9 mouse cellular contexts compared by ENCODE assay signal in genomic region chr4:120131441-120132220, GRCm38 (mm10). TPM values are rescaled to one million over a fixed set of nuclear protein-coding genes. Genes with fewer than 3 reads are reported as not detected.
DNase-seq lines count a peak whose midpoint lies in the region.
"Had no signal": no experiment of that assay in that cellular context is flagged by ENCODE, and none has a peak within 500 bp of the region (broad histone marks: within the 10 kb centered on the region; RNA-seq: fewer than 3 reads in every experiment).

No protein-coding gene starts in this region.

- peak; percentile 70 for DNase-seq in gastrocnemius, postnatal 10 days
- DNase-seq in gastrocnemius, adult 18-20 months (ENCODE audit: low spot score) = no peak
- peak; percentile 83 for DNase-seq in NIH3T3 (ENCODE audit: low read depth)
- peak; percentile 49 to 86 for DNase-seq in cerebellum, postnatal 4 days (ENCODE audit: low spot score in 2 of 2)
- DNase-seq in lung, adult 18-20 months = peak; percentile 81 to 88
- DNase-seq in urinary bladder, postnatal 36 days (ENCODE audit: low spot score in 2 of 2) = peak; percentile 35 to 73
- no peak for DNase-seq in layer of hippocampus, adult 9-10 months (ENCODE audit: low spot score)
- no peak for DNase-seq in frontal cortex, postnatal 25 days (ENCODE audit: low spot score in 2 of 2)
- DNase-seq: liver, embryonic 13.5 days had no signal

RNA-seq across cellular contexts. Expression of gene Edn2, which starts 29.4 kb away (rescaled TPM):
- not detected for total RNA-seq in gastrocnemius, postnatal 10 days (2021)
- total RNA-seq in gastrocnemius, adult 18-20 months (2021) = not detected

Comparison
In these comparisons a context has a peak if more than half of its experiments do, and no peak if none do; other contexts are left out.
1. DNase-seq: peak in gastrocnemius, postnatal 10 days (single experiment), NIH3T3 (single experiment), cerebellum, postnatal 4 days (2 of 2), lung, adult 18-20 months (2 of 2) and urinary bladder, postnatal 36 days (2 of 2); none in gastrocnemius, adult 18-20 months (single experiment), layer of hippocampus, adult 9-10 months (single experiment) and frontal cortex, postnatal 25 days (0 of 2).